In the genomic region with DNA sequence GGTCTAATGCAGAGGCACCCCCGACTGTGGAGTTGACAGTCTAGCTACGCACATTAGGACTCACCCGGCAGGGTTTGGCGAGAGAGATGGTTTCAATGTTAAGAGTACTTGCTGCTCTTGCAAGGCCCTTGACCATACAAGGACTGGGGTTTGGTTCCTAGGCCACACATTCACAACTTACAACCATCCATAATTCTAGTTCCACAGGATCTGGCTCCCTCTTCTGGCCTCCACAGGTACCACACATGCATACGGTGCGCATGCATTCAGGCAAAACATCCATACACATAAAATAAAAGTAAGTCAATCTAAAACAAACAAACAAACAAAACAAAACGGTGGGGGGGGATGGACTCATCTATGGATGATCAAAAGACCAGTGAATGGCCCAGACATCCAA, we compare ENCODE assay signal across 18 mouse cellular contexts. TPM values are rescaled to one million over a fixed set of nuclear protein-coding genes. Genes with fewer than 3 reads are reported as not detected.
DNase-seq lines count a peak whose midpoint lies in the region; ATAC-seq and TF ChIP-seq lines count a peak whose summit lies in the region.
"Had no signal": no experiment of that assay in that cellular context is flagged by ENCODE, and none has a peak within 500 bp of the region (broad histone marks: within the 10 kb centered on the region; RNA-seq: fewer than 3 reads in every experiment).

No protein-coding gene starts in this region.

- peaks cover 14% of the 10 kb centered on the region for H3K27me3 ChIP-seq in intestine, postnatal 0 days (replicated peaks; ENCODE audit: control insufficient read depth, insufficient read depth, low read length)
- peaks cover 12% of the 10 kb centered on the region for H3K27me3 ChIP-seq in intestine, embryonic 16.5 days (replicated peaks; ENCODE audit: control insufficient read depth, insufficient read depth, low read length)
- H3K27me3 ChIP-seq in spleen, adult 2 months (ENCODE audit: control insufficient read depth, insufficient read depth, low read length), result no peaks in the 10 kb centered on the region
- peaks cover 26% of the 10 kb centered on the region for H3K27me3 ChIP-seq in heart, embryonic 12.5 days (replicated peaks)

- H3K9ac ChIP-seq in intestine, postnatal 0 days (ENCODE audit: low read depth, low read length), result no peak overlapping the region
- H3K9ac ChIP-seq in intestine, embryonic 16.5 days (ENCODE audit: low read depth, low read length), result no peak overlapping the region
- no peak overlapping the region for H3K9ac ChIP-seq in heart, embryonic 12.5 days
- H3K9ac ChIP-seq: forebrain, embryonic 15.5 days; limb, embryonic 15.5 days had no signal

- ATAC-seq in intestine, postnatal 0 days, result no peak
- ATAC-seq in intestine, embryonic 16.5 days, result no peak
- peak; percentile 69 for ATAC-seq in megakaryocyte-erythroid progenitor cell, adult 5-6 weeks (replicated peaks; ENCODE audit: low FRiP score, low TSS enrichment, poor library complexity, severe bottlenecking)
- ATAC-seq in heart, embryonic 12.5 days (ENCODE audit: insufficient number of reproducible peaks, low FRiP score), result no peak
- ATAC-seq: activated CD4-positive, CD25-positive, alpha-beta regulatory T cell, adult 4 months; forebrain, embryonic 15.5 days had no signal

- no peak for TF ChIP-seq POLR2A in spleen, adult 2 months (IDR thresholded peaks at IDR 0.05; ENCODE audit: low read depth, low read length)

- 88% methylated on average over 7 of the region's 7 CpGs for WGBS in intestine, postnatal 0 days
- WGBS in intestine, embryonic 16.5 days, result 85% methylated on average over 7 of the region's 7 CpGs
- WGBS in spleen, adult 2 months, result 89% methylated on average over 7 of the region's 7 CpGs
- WGBS in heart, embryonic 12.5 days, result 85% methylated on average over 7 of the region's 7 CpGs

- no peak for DNase-seq in spleen, adult 2 months (ENCODE audit: low read depth in 1 of 2, low spot score in 2 of 2)
- DNase-seq in spleen, adult 12 weeks (ENCODE audit: low spot score), result no peak
- DNase-seq in ZHBTc4 (ENCODE audit: low read depth, low spot score), result peak; percentile 56
- DNase-seq in heart, postnatal 14 days, result no peak
- DNase-seq: cerebellum, postnatal 36 days; gastrocnemius, postnatal 36 days; kidney, postnatal 4 days; thymus, postnatal 25 days had no signal

- H3K36me3 ChIP-seq in intestine, postnatal 0 days (ENCODE audit: control insufficient read depth, insufficient read depth), result no peaks in the 10 kb centered on the region
- no peaks in the 10 kb centered on the region for H3K36me3 ChIP-seq in intestine, embryonic 16.5 days (ENCODE audit: control insufficient read depth, insufficient read depth, low read length)
- H3K36me3 ChIP-seq in spleen, adult 2 months (ENCODE audit: control insufficient read depth, insufficient read depth, low read length), result no peaks in the 10 kb centered on the region
- H3K36me3 ChIP-seq in heart, embryonic 12.5 days, result no peaks in the 10 kb centered on the region
- H3K36me3 ChIP-seq: forebrain, embryonic 15.5 days; limb, embryonic 15.5 days had no signal

- 0 out of 2 replicates have a peak, but pooled peaks cover 6% of the 10 kb centered on the region for H3K4me1 ChIP-seq in intestine, postnatal 0 days (replicated peaks; ENCODE audit: control insufficient read depth, insufficient read depth, low read length)
- peaks cover 7% of the 10 kb centered on the region for H3K4me1 ChIP-seq in intestine, embryonic 16.5 days (ENCODE audit: control insufficient read depth, insufficient read depth, low read length)
- no peaks in the 10 kb centered on the region for H3K4me1 ChIP-seq in spleen, adult 2 months (ENCODE audit: control insufficient read depth, insufficient read depth, insufficient read length)
- peaks cover 7% of the 10 kb centered on the region for H3K4me1 ChIP-seq in heart, embryonic 12.5 days (replicated peaks)

- TF ChIP-seq CTCF in intestine, postnatal 0 days (IDR thresholded peaks at IDR 0.05; ENCODE audit: low read depth), result peak; percentile 50
- peak; percentile 13; the same call in 1 of the 2 replicates for TF ChIP-seq CTCF in spleen, adult 2 months (IDR thresholded peaks at IDR 0.05; ENCODE audit: extremely low read depth, insufficient read depth, insufficient read length, insufficient replicate concordance)

- no peak overlapping the region for H3K27ac ChIP-seq in intestine, postnatal 0 days (ENCODE audit: low read depth, low read length)
- H3K27ac ChIP-seq in intestine, embryonic 16.5 days (ENCODE audit: low read length), result no peak overlapping the region
- no peak overlapping the region for H3K27ac ChIP-seq in spleen, adult 2 months (ENCODE audit: insufficient read depth, low read length)
- no peak overlapping the region for H3K27ac ChIP-seq in heart, embryonic 12.5 days (ENCODE audit: poor library complexity, severe bottlenecking)
- H3K27ac ChIP-seq: forebrain, embryonic 15.5 days; limb, embryonic 15.5 days had no signal

- intact Hi-C loops in heart, postnatal 14 days (cut with DNase I), result no loop called here

- H3K4me3 ChIP-seq in intestine, postnatal 0 days (ENCODE audit: low read depth, low read length), result no peak overlapping the region
- H3K4me3 ChIP-seq in intestine, embryonic 16.5 days (ENCODE audit: low read length), result no peak overlapping the region
- H3K4me3 ChIP-seq in spleen, adult 2 months (ENCODE audit: extremely low read depth, insufficient read depth, insufficient read length), result no peak overlapping the region
- H3K4me3 ChIP-seq in heart, embryonic 12.5 days, result no peak overlapping the region
- H3K4me3 ChIP-seq: forebrain, embryonic 15.5 days; limb, embryonic 15.5 days had no signal

- no peak overlapping the region for H3K4me2 ChIP-seq in intestine, postnatal 0 days (replicated peaks; ENCODE audit: low read depth)
- no peak overlapping the region for H3K4me2 ChIP-seq in intestine, embryonic 16.5 days (ENCODE audit: low read depth, low read length)
- H3K4me2 ChIP-seq in heart, embryonic 12.5 days, result no peak overlapping the region
- H3K4me2 ChIP-seq: forebrain, embryonic 15.5 days; limb, embryonic 15.5 days had no signal

- no peaks in the 10 kb centered on the region for H3K9me3 ChIP-seq in intestine, postnatal 0 days (ENCODE audit: control insufficient read depth)
- no peaks in the 10 kb centered on the region for H3K9me3 ChIP-seq in intestine, embryonic 16.5 days (ENCODE audit: control insufficient read depth, low read length)
- H3K9me3 ChIP-seq in heart, embryonic 12.5 days (replicated peaks), result peaks cover 3% of the 10 kb centered on the region; the same call in 1 of the 2 replicates
- H3K9me3 ChIP-seq: forebrain, embryonic 15.5 days; limb, embryonic 15.5 days had no signal

RNA-seq across cellular contexts. Expression of a gene that starts 15.3 kb away (rescaled TPM):
- 0.44 and 0.54 TPM in 2 replicates for polyA plus RNA-seq in intestine, postnatal 0 days (2015; fragmentation: Nextera tagmentation; extraction: Ambion mirVana)
- polyA plus RNA-seq in intestine, embryonic 16.5 days (2015; fragmentation: Nextera tagmentation; extraction: Ambion mirVana), result 0.97 and 1.4 TPM in 2 replicates
- 0.13 TPM in 1 of 2 replicates, not detected in the other for polyA plus RNA-seq in spleen, adult 2 months (2012; rRNA removed)
- total RNA-seq in megakaryocyte-erythroid progenitor cell, adult 5-6 weeks (2014; fragmentation: Nextera tagmentation), result not detected in 2 replicates
- not detected in 2 replicates for total RNA-seq in megakaryocyte-erythroid progenitor cell, adult 5-6 weeks (2017)
- 0.12 and 0.45 TPM in 2 replicates for polyA plus RNA-seq in heart, embryonic 12.5 days (2016; fragmentation: Nextera tagmentation; extraction: Ambion mirVana)
- not detected for total RNA-seq in heart, postnatal 14 days (2021)
- total RNA-seq: heart, postnatal 25 days; megakaryocyte, adult 5-6 weeks; neutrophil, adult 5-6 weeks had no signal
- polyA plus RNA-seq: activated CD4-positive, CD25-positive, alpha-beta regulatory T cell, adult 4 months had no signal

RNA-seq across cellular contexts. Expression of a gene that starts 18.4 kb away (rescaled TPM):
- 24.1 and 25.4 TPM in 2 replicates for polyA plus RNA-seq in intestine, postnatal 0 days (2015; fragmentation: Nextera tagmentation; extraction: Ambion mirVana)
- 14.9 and 15.7 TPM in 2 replicates for polyA plus RNA-seq in intestine, embryonic 16.5 days (2015; fragmentation: Nextera tagmentation; extraction: Ambion mirVana)
- polyA plus RNA-seq in spleen, adult 2 months (2012; rRNA removed), result 1.2 and 1.6 TPM in 2 replicates
- total RNA-seq in megakaryocyte-erythroid progenitor cell, adult 5-6 weeks (2014; fragmentation: Nextera tagmentation), result 4.4 and 5.0 TPM in 2 replicates
- 3.7 and 4.3 TPM in 2 replicates for total RNA-seq in megakaryocyte-erythroid progenitor cell, adult 5-6 weeks (2017)
- 4.4 and 4.8 TPM in 2 replicates for polyA plus RNA-seq in heart, embryonic 12.5 days (2016; fragmentation: Nextera tagmentation; extraction: Ambion mirVana)
- total RNA-seq in heart, postnatal 14 days (2021), result 1 to 10 TPM; 2.6 to 3.1 TPM

RNA-seq across cellular contexts. Expression of a gene that starts 38.7 kb away (rescaled TPM):
- polyA plus RNA-seq in intestine, postnatal 0 days (2015; fragmentation: Nextera tagmentation; extraction: Ambion mirVana), result 1.8 and 2.2 TPM in 2 replicates
- 8.6 and 8.9 TPM in 2 replicates for polyA plus RNA-seq in intestine, embryonic 16.5 days (2015; fragmentation: Nextera tagmentation; extraction: Ambion mirVana)
- 2.1 and 3.1 TPM in 2 replicates for polyA plus RNA-seq in spleen, adult 2 months (2012; rRNA removed)
- 2.5 and 3.9 TPM in 2 replicates for total RNA-seq in megakaryocyte-erythroid progenitor cell, adult 5-6 weeks (2014; fragmentation: Nextera tagmentation)
- 1.6 and 2.1 TPM in 2 replicates for total RNA-seq in megakaryocyte-erythroid progenitor cell, adult 5-6 weeks (2017)
- polyA plus RNA-seq in heart, embryonic 12.5 days (2016; fragmentation: Nextera tagmentation; extraction: Ambion mirVana), result 5.4 and 7.1 TPM in 2 replicates
- 1 to 10 TPM; 1.7 to 2.0 TPM for total RNA-seq in heart, postnatal 14 days (2021)
- total RNA-seq: megakaryocyte, adult 5-6 weeks had no signal

RNA-seq across cellular contexts. Expression of a gene that starts 40.9 kb away (rescaled TPM):
- polyA plus RNA-seq in intestine, postnatal 0 days (2015; fragmentation: Nextera tagmentation; extraction: Ambion mirVana), result 87.2 and 89.5 TPM in 2 replicates
- polyA plus RNA-seq in intestine, embryonic 16.5 days (2015; fragmentation: Nextera tagmentation; extraction: Ambion mirVana), result 156 and 179 TPM in 2 replicates
- 2.0 and 2.4 TPM in 2 replicates for polyA plus RNA-seq in spleen, adult 2 months (2012; rRNA removed)
- total RNA-seq in megakaryocyte-erythroid progenitor cell, adult 5-6 weeks (2014; fragmentation: Nextera tagmentation), result 159 and 214 TPM in 2 replicates
- total RNA-seq in megakaryocyte-erythroid progenitor cell, adult 5-6 weeks (2017), result 339 and 404 TPM in 2 replicates
- 144 and 149 TPM in 2 replicates for polyA plus RNA-seq in heart, embryonic 12.5 days (2016; fragmentation: Nextera tagmentation; extraction: Ambion mirVana)
- 10 to 100 TPM; 32.1 to 36.4 TPM for total RNA-seq in heart, postnatal 14 days (2021)

RNA-seq across cellular contexts. Expression of a gene that starts 45.5 kb away (rescaled TPM):
- polyA plus RNA-seq in intestine, postnatal 0 days (2015; fragmentation: Nextera tagmentation; extraction: Ambion mirVana), result 298 and 308 TPM in 2 replicates
- polyA plus RNA-seq in intestine, embryonic 16.5 days (2015; fragmentation: Nextera tagmentation; extraction: Ambion mirVana), result 208 and 212 TPM in 2 replicates
- polyA plus RNA-seq in spleen, adult 2 months (2012; rRNA removed), result 15.9 and 25.4 TPM in 2 replicates
- 42.6 and 55.5 TPM in 2 replicates for total RNA-seq in megakaryocyte-erythroid progenitor cell, adult 5-6 weeks (2014; fragmentation: Nextera tagmentation)
- total RNA-seq in megakaryocyte-erythroid progenitor cell, adult 5-6 weeks (2017), result 29.1 and 32.9 TPM in 2 replicates
- polyA plus RNA-seq in heart, embryonic 12.5 days (2016; fragmentation: Nextera tagmentation; extraction: Ambion mirVana), result 176 and 184 TPM in 2 replicates
- 100 to 1,000 TPM; 128 to 136 TPM for total RNA-seq in heart, postnatal 14 days (2021)
